Mouse (Mus musculus) right cerebral cortex, adult 18-20 months (tissue): ENCODE data around the gene Dok3.

ENCODE experiments used
- DNase-seq: peaks from one replicate; pipeline ENCODE4 v3.0.0; 2022; ENCODE audit warnings: mixed read lengths

Gene Dok3

DNA sequence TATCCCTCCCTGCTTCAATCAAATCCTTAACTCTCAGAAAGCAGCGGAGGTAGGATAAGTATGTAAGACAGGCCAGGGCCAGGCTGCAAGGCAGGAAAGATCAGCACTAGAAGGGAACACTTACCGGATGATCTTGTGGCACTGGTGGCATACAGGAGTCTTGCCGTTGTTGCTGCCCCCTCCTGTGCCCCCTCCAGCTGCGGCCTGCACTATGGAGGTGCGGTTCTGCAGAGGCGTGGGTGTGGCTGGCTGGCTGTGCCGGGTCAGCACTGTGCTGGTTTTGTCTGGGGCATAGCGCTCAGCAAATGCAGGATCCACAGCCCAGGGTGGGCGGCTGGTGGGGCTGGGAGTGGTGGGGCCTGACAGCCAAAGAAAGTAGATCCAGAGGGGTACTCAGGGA is 23.3 kb downstream of the Dok3 start:
- DNase-seq: no peak

DNA sequence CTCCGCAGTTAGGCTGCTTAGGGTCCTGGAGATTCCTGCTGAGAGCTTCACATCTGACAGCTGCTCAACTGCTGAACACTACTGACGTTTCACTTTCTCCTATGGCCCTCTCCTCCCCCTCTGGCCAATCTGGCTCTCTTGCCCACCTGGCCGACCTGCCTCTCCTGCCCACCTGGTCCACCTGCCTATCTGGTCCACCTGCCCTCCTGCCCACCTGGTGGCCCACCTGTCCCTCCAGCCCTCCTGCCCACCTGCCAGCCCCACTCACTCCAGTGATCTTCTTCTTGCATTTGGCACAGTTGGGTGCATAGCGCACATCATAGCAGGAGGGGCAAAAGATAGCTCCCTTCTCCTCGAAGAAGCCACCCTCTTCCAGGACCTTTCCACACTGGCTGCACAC is 24.7 kb downstream of the Dok3 start:
- no peak for DNase-seq

DNA sequence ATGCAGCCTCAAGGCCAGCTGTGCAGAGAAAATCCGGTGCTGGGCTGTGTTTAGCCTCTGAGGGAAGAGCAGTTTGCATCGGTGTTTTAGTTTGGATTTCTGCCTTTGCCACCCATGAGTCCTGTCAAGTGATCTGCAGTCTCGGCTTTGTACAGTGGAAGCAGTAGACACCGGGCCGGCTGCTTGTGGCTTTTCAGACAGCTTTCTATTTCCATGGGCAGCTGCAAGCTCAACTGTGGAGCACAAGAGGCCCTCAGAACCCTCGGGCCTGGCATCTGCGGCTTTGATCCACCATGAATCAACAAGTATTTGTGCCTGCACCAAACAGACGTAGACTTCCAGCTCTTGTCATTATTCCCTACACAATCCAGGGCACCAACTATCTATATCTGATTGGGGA is 26.7 kb downstream of the Dok3 start:
- DNase-seq: no peak

- no peak for DNase-seq
Observed at GRCm38 (mm10) chr13:55500575-55500974, 28.5 kb downstream of the Dok3 start.

DNA sequence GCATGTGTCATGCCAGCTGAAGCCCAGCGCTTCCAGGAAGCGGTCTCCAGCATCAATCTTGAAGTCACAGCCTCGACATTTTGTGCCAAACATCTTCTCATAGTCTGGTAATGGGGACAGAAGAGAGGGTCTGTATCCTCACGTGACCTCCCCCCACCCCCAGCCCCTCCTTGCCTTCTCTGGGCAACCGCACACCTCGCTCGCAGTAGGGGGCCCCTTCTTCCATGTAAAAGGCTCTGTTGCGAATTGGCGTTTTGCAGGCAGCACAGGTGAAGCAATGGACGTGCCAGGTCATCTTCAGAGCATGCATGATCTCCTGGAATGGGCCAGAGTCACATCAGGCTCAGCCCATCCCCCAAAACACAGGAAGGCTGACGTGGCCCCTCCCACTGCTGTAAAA is 30.2 kb downstream of the Dok3 start:
- no peak for DNase-seq

- DNase-seq: no peak
Observed at GRCm38 (mm10) chr13:55496661-55497060, 32.4 kb downstream of the Dok3 start.

- DNase-seq: no peak
Observed at GRCm38 (mm10) chr13:55495702-55496101, 33.4 kb downstream of the Dok3 start.

- no peak for DNase-seq
Observed at GRCm38 (mm10) chr13:55494883-55495621, 34.0 kb downstream of the Dok3 start.

DNA sequence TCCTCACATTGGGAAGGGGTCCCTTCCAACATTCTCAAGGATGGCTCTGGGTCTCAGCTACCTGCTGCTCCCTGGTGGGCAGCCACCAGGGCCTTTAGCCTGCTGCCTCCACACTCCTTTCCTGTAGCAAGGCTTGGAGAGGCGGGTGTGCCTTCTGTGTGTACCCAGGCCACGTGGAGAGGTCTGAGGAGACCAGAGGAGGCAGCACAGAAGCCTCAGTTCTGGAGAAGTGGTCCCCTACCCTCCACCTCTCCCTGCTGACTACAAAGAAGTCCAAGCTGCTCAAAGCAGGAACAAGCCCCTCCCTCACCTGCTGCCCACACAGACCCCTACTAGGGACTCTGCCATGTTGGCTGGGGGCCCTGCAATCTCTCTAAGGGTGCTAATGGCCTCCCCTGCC is 34.8 kb downstream of the Dok3 start:
- DNase-seq: no peak

- peak; percentile 54 for DNase-seq
Observed at GRCm38 (mm10) chr13:55487578-55488498, 41.3 kb downstream of the Dok3 start, which contains the start of gene Dbn1. Gene Dbn1 (minus strand): TSS chr13:55488111.

DNA sequence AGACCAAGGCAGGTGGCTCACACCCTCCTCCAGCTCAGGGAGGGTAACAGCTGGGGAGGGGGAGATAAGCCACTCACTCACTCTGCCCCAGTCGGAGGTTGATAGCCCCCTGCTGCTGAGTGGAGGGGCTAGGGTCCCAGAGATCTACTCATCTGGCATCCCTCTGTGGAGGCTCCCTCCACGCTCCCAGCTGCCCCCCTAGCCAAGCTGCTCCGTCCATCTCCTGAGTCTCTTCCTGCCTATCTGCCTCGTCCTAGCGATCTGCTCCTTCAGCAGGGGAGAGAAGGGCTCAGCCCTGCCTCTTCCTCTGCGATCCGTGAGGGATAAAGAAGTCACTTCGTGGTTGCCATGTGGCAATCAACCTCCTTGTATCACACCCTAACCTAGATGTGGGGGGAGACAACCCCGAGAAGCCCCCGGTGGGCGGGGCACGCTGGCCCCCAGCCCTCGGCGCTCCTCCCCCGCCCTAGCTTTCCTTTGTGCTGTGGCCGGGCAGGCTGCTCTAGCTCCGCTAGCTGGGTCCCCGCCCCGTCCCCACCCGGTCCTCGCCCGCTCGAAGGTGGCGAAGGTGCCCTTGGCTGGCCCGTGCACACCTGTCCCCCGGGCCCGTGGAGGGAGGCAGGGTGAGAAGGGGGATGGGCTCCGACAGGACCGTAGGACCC is 42.0 kb downstream of the Dok3 start:
- peak; percentile 30 for DNase-seq

DNA sequence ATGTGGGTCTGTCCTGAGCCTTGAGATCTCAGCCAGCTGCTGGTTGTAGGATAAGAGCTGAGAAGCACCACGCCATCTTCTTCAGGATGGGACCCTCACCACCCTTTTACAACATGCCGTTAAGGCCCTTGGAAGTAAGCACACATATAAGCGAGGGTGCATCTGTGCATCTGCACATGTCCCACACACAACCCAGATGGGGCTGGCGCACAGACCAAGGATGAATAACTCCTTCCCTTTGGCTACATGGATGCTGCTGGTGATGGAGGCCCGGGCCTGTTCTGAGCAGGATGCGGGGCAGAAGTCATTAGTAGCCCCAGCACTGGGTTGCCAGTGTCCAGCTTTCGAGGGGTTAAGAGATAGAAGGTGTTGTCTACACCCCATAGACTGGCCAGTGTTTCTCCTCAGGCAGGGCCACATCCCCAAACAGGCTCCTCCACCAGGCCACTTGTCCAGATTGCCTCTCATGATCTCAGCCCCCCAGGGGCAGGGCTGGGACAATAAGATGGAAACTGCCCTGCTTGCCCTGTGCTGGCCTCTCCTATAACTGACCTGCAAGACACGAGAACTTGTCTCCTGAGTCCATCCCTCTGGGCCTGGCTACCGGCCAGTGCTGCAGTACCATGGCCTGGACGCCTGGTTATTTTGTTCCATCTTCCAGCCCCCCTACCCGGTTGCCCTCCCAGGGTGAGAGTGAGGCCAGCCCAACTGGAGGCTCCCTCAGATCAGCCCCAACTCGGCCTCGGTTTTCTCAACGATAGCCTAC is 42.9 kb downstream of the Dok3 start:
- DNase-seq: peak; percentile 28

DNA sequence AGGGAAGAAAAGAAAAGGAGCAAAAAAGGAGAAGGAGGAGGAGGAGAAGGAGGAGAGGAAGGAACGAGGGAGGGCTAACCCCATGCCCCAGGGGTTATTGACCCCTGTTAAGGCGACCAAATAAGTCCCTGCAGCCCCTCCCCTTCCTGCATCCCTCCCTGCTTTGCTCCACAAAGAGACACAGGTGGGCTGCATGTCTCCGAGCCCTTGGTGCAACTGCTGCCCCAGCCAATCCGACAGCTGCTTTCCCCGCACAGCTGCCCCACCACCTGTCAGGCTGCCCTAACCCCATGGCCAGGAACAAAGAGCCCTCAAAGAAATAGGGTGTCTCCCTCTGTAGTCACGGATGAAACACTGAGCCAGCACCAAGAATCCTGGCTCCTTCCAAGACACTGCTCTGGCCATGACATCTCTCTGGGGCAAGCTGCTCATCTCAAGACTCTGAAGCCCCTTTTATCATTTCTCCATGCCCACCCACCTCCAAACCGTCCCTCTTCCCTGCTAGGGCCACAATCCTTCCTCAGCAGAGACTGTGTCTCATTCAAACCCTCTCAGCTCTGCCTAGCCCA is 44.5 kb downstream of the Dok3 start:
- DNase-seq: no peak

DNA sequence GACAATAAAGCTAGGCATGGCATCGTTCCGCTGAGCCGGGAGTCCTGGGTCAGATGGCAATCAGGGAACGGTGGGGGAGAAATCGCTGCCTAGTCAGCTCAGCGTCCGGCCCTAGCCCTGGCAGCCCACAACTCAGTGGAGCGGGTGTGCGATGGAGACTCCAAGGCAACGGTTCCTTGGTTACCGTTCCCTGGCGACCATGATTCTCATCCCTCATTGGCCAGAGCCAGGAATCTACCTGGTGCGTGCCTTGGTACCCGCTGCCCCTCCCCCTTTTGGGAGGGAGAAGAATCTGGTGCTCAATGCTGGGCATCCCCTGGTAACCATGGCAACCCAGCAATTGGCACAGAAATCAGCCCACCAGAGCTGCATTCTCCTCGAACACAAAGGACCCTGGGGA is 45.5 kb downstream of the Dok3 start:
- peak; percentile 96 for DNase-seq

- DNase-seq: no peak
Observed at GRCm38 (mm10) chr13:55483071-55483470, 46.0 kb downstream of the Dok3 start.

DNA sequence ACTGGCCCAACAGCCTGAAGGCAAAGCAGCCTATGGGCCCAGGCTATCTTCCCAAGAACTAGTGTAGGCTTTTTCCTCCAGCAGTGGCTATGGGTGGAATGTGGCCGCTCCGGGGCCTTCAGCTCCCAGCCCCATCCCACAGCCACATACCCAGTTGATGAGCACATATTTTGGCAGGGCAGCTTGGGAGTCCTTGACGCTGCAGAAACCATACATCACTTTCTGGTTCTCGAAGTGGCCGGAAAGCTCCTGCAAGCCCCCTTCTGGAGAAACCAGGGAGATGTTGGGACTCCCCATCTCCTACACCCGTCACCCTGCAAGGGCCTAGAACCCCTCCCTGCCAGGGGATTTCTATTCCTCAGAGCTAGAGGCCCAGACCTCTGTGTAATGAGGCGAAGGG is 46.6 kb downstream of the Dok3 start:
- DNase-seq: no peak

DNA sequence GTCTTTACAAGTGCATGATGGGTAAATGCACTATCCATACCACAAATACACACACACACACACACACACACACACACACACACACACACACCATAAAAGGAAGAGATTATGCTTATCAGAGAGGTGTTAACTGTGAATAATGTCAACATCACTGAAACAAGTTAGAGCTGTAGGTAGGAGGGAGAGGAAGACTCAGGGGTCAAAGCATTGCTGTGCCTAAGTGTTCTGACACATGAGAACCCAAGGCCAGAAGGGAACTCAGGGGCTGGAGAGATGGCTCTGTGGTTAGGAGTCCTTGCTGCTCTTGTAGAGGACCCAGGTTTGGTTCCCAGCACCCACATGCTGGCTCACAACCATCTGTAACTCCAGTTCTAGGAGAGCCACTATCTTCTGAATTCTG is 49.2 kb downstream of the Dok3 start:
- DNase-seq: no peak

DNA sequence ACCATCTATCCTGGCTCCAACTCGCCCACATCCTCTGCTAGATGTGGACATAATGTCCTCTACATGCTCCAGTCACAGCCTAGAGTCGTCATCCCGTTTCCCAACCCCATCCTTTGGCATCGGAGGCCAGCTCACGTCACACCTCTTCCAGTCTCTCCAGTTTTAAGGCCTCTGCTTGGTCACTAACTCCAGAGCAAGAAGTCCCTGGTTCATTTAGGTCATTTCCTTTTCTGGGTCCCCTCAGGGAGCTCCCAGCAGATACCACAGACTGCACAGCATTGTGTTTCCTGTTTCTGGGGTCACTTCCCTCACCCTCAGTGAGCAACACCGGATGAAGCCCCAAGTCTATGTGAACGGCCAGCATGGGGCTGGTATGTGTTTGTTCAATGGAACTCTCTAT is 50.1 kb downstream of the Dok3 start:
- DNase-seq: no peak

GRCm38 (mm10) chr13:55478036-55478435 is 51.1 kb downstream of the Dok3 start:
- DNase-seq: no peak

DNA sequence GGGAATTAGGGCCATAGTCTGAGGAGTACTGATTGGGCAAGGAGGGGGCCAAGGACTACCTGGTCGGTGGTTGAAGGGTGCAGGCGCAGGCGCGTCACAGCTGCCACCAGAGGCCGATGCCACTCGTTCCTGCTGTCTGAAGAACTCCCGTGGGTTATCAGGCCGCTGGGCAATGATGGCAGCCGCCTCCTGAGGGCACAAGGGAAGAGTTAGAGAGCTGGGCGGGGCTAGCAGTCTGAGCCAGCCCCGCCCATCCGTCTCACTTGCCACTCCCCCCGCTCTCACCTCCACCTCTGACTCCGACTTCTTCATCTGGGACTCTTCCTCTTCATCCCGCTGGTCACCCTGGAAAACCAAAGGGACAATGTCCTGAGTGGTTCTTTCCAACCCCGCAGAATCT is 51.6 kb downstream of the Dok3 start:
- no peak for DNase-seq

- no peak for DNase-seq
Observed at GRCm38 (mm10) chr13:55476256-55476655, 52.8 kb downstream of the Dok3 start.

GRCm38 (mm10) chr13:55475750-55476149 is 53.3 kb downstream of the Dok3 start:
- no peak for DNase-seq
